Mouse (Mus musculus): ENCODE measurements at regions not wholly inside any gene's neighbourhood (a gene's known extent, or its start where the extent isn't known, plus 50 kb on each side); places are given as distances from the start of the nearest gene placed in this dataset.

- no peak for DNase-seq (ENCODE audit: low spot score in 2 of 2)
- intact Hi-C loops (cut with DNase I) = no loop called here
Measured at GRCm38 (mm10) chr13:80946034-80946433, 62.9 kb downstream of the Arrdc3 start.

GRCm38 (mm10) chr13:80947705-80948104 lies 64.5 kb downstream of the Arrdc3 start:
- intact Hi-C loops (cut with DNase I) = no loop called here
- peak in 1 of 2 experiments; percentile 31 for DNase-seq (ENCODE audit: low spot score in 2 of 2)

GRCm38 (mm10) chr13:80949133-80949697 lies 66.0 kb downstream of the Arrdc3 start:
- DNase-seq (ENCODE audit: low spot score in 2 of 2) = no peak
- intact Hi-C loops (cut with DNase I) = no loop called here

GRCm38 (mm10) chr13:80950239-80950638 lies 67.1 kb downstream of the Arrdc3 start:
- DNase-seq (ENCODE audit: low spot score in 2 of 2) = no peak
- intact Hi-C loops (cut with DNase I) = no loop called here

- intact Hi-C loops (cut with DNase I) = no loop called here
Measured at GRCm38 (mm10) chr13:80950803-80951202, 67.6 kb downstream of the Arrdc3 start.

DNA sequence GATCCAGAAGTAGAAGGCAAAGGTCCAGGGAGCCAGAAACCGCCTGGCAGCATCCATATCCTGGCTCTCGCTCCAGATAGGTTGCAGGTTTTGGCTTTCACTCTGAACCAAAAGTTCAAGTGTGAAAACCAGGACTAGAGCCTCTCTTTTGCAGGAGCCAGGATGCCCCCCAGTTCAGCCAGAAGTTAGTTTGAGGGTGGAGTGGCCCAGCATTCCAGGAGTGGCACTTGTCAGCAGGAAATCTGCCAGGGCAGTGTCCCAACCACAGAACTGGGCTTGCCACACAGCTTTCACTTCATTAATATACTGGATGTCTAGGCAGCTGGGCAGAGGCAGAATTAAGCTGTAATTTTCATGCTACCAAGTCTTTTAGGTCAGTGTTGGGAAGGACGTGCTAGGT lies 68.1 kb downstream of the Arrdc3 start:
- intact Hi-C loops (cut with DNase I) = no loop called here
- no peak for DNase-seq (ENCODE audit: low spot score in 2 of 2)

More at GRCm38 (mm10) chr13:80950803-80951202, 67.6 kb downstream of the Arrdc3 start:
- no peak for DNase-seq (ENCODE audit: low spot score in 2 of 2)

DNA sequence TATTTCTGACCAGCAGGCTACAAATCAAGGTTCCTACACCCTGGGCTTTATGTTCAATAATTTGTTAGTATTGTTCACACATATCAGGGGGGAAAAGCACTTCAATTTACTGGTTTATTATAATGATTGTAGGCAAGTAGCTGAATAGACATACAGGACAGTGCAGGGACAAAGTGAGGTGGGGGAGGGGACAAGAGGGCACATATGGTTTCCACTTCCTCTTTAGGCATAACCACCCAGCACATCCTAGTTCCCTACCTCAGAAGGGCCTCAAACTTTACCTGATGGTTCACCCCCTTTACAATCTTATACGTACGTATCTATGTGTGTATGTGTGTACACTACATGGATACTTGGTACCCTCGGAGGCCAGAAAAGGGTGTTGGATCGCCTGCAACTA lies 69.7 kb downstream of the Arrdc3 start:
- DNase-seq (ENCODE audit: low spot score in 2 of 2) = no peak
- intact Hi-C loops (cut with DNase I) = loop anchor here (1.0 kb wide), 1 partner anchor 45 kb away; no protein-coding TSS in a partner anchor

GRCm38 (mm10) chr13:80954059-80954645 lies 71.0 kb downstream of the Arrdc3 start:
- no peak for DNase-seq (ENCODE audit: low spot score in 2 of 2)
- intact Hi-C loops (cut with DNase I) = no loop called here

GRCm38 (mm10) chr13:80956966-80957365 lies 73.8 kb downstream of the Arrdc3 start:
- intact Hi-C loops (cut with DNase I) = no loop called here
- no peak for DNase-seq (ENCODE audit: low spot score in 2 of 2)

DNA sequence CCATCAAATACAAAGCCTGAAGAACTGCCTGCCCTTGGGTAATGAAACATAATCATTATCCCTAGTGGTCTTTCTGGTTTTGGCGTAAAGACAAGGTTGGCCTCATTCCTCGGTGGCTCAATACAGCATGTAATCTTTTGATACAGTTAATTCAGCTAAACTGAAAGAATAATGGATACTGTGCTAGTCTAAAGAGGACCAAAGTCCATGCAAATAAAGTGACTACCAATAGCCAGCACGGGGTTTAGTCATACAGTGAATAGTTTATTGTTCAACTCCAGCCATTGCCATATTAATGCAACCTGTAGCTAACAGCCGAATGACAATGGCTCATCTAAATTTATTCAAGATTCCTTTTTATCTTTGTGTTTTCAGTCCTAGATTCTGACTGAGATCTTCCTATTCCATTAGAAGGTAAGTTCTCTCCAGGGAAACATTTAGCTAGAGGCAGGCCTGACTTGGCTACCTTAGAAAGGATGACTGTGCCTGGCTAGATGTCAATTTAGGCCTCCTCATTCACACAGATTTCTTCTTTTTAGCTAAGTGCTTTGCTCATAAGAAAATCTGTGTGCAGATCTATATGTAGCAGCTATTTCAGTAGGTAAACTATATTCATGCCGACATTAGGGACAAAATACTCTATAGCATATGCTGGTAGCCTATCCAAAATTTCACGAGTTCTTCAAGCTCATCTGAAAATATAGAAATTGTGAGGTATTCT lies 74.4 kb downstream of the Arrdc3 start:
- DNase-seq (ENCODE audit: low spot score in 2 of 2) = peak in 1 of 2 experiments; percentile 40
- intact Hi-C loops (cut with DNase I) = no loop called here

GRCm38 (mm10) chr13:80959763-80960162 lies 76.6 kb downstream of the Arrdc3 start:
- intact Hi-C loops (cut with DNase I) = no loop called here

DNA sequence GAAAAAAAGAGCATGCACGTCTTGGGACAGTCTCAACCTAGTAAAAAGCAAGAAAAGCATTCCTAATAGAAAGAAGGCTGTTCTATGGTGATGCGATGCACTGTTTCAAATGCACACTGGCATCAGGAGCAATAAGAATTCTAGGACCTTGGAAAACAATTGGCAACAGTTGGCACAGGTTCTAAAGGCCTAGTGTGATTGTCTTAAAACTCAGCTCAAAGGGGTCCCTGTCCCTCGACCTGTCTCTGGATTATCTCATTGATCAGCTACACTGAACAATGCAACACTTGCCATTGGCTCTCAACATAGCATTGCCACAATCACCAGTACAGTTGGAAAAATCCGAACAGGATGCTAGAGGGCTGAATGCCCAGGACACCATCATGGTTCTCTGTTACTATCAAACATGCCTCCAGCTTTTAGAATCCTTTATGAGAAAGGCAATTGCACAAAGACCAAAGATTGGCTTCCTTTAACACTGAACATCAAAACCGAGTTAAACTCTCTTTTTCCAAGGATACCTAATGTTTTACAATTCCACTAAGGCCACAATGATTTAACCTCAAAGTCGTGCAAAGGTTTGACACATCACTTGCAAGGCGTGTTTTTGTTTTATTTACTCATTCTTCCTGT lies 78.9 kb downstream of the Arrdc3 start:
- DNase-seq (ENCODE audit: low spot score in 2 of 2) = no peak
- intact Hi-C loops (cut with DNase I) = loop anchor here (2.0 kb wide), 1 partner anchor 79 kb away; the partner anchor contains the start of gene Arrdc3

More at GRCm38 (mm10) chr13:80959763-80960162, 76.6 kb downstream of the Arrdc3 start:
- DNase-seq (ENCODE audit: low spot score in 2 of 2) = no peak

DNA sequence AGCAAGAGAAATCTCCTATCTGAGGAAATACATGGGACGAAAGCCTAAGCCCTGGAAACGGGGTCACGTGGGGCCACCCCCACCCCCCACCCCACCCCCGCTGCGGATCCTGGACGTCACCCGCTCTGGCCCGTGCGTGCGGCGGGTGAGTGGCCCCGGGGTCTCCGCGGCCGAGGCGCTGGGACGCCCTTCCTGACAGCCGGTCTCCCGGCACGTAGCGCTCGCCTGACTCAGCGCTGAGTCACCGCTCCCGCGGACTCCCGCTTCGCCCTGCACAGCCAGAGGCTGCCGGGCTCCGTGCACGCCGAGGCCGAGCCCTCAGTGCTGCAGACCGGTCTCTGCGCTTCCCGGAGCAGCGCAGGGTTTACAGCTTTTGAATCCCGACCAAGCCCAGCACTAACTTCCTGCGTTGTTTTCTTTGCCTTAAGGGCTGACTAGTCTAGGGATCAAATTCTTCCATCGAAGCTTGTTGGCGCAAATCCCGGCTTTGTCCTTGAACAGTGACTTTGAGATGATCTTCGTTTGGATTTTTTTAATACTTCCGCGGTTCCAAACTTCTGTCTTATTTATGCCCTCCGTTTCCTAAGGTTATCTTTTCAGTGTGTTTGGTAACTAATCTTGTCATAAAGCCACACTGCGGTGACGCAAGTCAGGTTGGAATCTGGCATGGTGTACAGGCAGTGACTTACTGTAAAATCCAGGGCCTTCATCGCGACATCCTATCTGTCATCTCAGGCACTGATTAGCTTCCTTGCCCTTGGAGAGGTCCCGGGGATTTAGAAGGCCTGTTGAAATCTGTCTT lies 79.8 kb downstream of the Arrdc3 start:
- intact Hi-C loops (cut with DNase I) = loop anchor here (2.0 kb wide), 1 partner anchor 80 kb away; the partner anchor contains the start of gene Arrdc3
- DNase-seq (ENCODE audit: low spot score in 2 of 2) = peak; percentile 56 to 65

GRCm38 (mm10) chr13:80963591-80963940 lies 80.4 kb downstream of the Arrdc3 start:
- peak in 1 of 2 experiments; percentile 48 for DNase-seq (ENCODE audit: low spot score in 2 of 2)
- intact Hi-C loops (cut with DNase I) = loop anchor here (2.0 kb wide), 1 partner anchor 81 kb away; the partner anchor contains the start of gene Arrdc3

DNA sequence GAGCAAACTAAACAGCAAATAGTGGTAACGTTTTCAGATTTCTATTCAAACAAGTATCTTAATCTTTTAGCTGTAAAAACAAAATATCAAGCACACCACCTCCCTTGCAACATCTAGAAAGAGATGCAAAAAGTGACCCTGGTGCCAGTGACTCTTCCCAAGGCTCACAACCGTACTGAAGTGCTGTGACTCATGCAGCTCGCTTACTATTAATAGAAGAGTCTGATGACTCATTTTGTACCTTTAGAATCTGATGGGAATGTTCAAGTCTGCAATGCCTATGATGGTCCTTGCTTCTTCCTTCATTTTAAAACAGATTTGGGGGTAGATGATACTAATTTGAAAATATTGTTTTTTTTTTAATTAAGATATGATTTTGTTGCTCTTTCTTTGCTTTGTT lies 88.5 kb downstream of the Arrdc3 start:
- DNase-seq (ENCODE audit: low spot score in 2 of 2) = peak in 1 of 2 experiments; percentile 53
- intact Hi-C loops (cut with DNase I) = no loop called here

DNA sequence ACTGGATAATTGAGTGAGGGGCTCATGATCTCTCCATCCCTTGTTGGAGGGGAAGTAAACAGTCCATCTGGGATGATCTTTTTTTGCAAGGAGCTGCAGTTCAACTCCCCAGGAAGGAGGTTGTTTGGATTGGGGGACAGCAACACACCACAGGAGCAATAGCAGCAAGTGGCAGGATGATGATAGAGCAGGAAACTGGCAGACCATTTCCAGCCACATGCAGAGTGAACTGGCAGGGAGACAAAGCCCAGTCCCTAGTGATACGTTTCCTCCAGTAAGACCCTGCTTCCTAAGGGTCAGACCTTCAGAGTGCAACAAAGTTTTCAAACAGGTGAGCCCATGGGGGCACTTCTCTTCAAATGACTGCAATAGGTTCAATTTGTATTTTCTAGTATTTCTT lies 91.2 kb downstream of the Arrdc3 start:
- no peak for DNase-seq (ENCODE audit: low spot score in 2 of 2)
- intact Hi-C loops (cut with DNase I) = no loop called here

DNA sequence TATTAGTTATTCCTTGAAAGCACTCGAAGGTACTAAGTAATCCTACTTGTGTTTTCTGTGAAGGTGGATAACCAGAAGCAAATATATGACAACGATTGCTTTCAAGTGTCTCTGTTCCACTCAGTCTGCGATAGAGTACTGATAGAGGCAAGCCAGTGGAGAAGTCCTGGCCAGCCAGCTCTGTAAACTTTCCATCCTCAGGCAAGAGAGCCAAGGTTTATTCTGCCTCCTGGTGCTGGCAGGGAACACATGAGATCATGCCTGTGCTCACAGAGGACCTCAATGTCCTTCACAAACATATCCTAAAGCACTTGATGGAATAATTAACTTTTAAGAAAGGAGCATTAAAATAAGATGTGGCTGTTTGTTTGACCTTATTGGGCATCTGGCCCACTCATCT lies 94.1 kb downstream of the Arrdc3 start:
- intact Hi-C loops (cut with DNase I) = no loop called here
- DNase-seq (ENCODE audit: low spot score in 2 of 2) = no peak

DNA sequence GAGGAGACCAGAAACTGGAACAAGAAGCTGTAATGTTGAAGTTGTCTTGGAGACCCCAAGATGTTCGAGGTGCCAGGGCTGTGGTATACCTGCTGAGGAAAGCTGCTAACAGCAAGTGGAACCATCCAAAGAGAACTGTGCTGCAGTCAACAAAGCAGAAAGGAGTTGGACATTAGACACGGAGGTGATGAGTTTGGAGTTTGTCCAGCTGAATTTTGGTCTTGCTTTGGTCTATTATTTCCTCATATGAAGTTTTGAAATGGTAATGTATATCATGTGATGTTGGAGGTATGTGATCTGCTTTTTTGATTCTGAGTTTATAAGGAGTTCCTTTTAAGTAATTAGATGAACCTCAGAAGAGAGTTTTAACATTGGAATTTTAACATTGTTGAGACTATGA lies 98.0 kb downstream of the Arrdc3 start:
- DNase-seq (ENCODE audit: low spot score in 2 of 2) = no peak
- intact Hi-C loops (cut with DNase I) = no loop called here

DNA sequence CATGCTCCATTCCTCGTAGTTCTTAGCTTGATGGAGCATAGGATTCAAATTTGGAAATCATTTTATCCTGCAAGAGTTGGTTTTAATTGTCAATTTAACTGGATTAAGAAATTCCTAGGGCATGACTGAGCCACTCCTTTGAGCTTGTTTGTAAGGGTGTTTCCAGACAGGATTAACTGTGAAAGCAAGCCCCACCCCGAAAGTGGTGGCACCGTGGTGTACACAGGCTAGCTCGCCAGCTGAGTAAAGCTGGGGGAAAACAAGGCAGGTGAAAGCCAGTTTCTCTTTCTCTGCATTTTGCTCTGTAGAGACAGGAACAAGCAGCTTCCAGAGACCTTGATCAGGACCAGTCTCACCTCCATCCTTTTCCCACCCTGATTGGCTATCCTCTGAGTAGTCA lies 103.5 kb downstream of the Arrdc3 start:
- no peak for DNase-seq (ENCODE audit: low spot score in 2 of 2)
- intact Hi-C loops (cut with DNase I) = no loop called here

GRCm38 (mm10) chr13:80989756-80990155 lies 106.6 kb downstream of the Arrdc3 start:
- intact Hi-C loops (cut with DNase I) = no loop called here
- DNase-seq (ENCODE audit: low spot score in 2 of 2) = no peak
